Mouse (Mus musculus) ES-Bruce4 (cell line): ENCODE measurements around the gene Gm9999.

Source experiments
- CTCF ChIP-seq: IDR thresholded peaks from one replicate; pipeline ENCODE4 v1.8.1; 2011; ENCODE audit warnings: low read depth, low read length
- POLR2A ChIP-seq: IDR thresholded peaks from one replicate; pipeline ENCODE4 v1.8.1; 2011; ENCODE audit warnings: low read length; ENCODE audit not compliant: insufficient read depth

GRCm38 (mm10) chr7:46935847-46936246 lies 47.5 kb upstream of the Gm9999 start:
- TF ChIP-seq CTCF (no peak), POLR2A (no peak)
